Mouse (Mus musculus) B cell, adult 2 months (primary cell): ENCODE measurements around the gene Ppp2r5b.

ENCODE experiments used
- DNase-seq, 2 experiments: peaks; one replicate each; pipeline ENCODE4 v3.0.0; 2022

Ppp2r5b gene

GRCm38 (mm10) chr19:6268170-6268528 is 32.5 kb upstream of the Ppp2r5b start:
- DNase-seq = peak; percentile 95 to 96

- no peak for DNase-seq
Observed at GRCm38 (mm10) chr19:6267306-6268169, 31.9 kb upstream of the Ppp2r5b start.

GRCm38 (mm10) chr19:6265727-6266182 is 30.1 kb upstream of the Ppp2r5b start:
- DNase-seq = peak in 1 of 2 experiments; percentile 44

- no peak for DNase-seq
Observed at GRCm38 (mm10) chr19:6264945-6265344, 29.3 kb upstream of the Ppp2r5b start.

GRCm38 (mm10) chr19:6264200-6264599 is 28.5 kb upstream of the Ppp2r5b start:
- no peak for DNase-seq

GRCm38 (mm10) chr19:6262839-6263433 is 27.3 kb upstream of the Ppp2r5b start:
- DNase-seq = no peak

GRCm38 (mm10) chr19:6262222-6262621 is 26.6 kb upstream of the Ppp2r5b start:
- peak; percentile 92 for DNase-seq

- DNase-seq = no peak
Observed at GRCm38 (mm10) chr19:6261379-6261778, 25.7 kb upstream of the Ppp2r5b start.

- DNase-seq = peak in 1 of 2 experiments; percentile 49
Observed at GRCm38 (mm10) chr19:6260946-6261345, 25.3 kb upstream of the Ppp2r5b start.

- DNase-seq = peak; percentile 59 to 61
Observed at GRCm38 (mm10) chr19:6260428-6260827, 24.8 kb upstream of the Ppp2r5b start.

- no peak for DNase-seq
Observed at GRCm38 (mm10) chr19:6253021-6253420, 17.3 kb upstream of the Ppp2r5b start.

GRCm38 (mm10) chr19:6247526-6248300 is 12.0 kb upstream of the Ppp2r5b start:
- DNase-seq = no peak

- no peak for DNase-seq
Observed at GRCm38 (mm10) chr19:6245806-6246205, 10.1 kb upstream of the Ppp2r5b start.

GRCm38 (mm10) chr19:6243226-6243625 is 7.6 kb upstream of the Ppp2r5b start:
- no peak for DNase-seq

GRCm38 (mm10) chr19:6242281-6242680 is 6.6 kb upstream of the Ppp2r5b start:
- DNase-seq = peak; percentile 84 to 88

GRCm38 (mm10) chr19:6241274-6242107 is 5.8 kb upstream of the Ppp2r5b start, which contains the start of gene Atg2a:
Atg2a (plus strand) TSS chr19:6241668.
- DNase-seq = peak; percentile 99

GRCm38 (mm10) chr19:6240725-6241124 is 5.1 kb upstream of the Ppp2r5b start:
- DNase-seq = no peak

- no peak for DNase-seq
Observed at GRCm38 (mm10) chr19:6240136-6240535, 4.5 kb upstream of the Ppp2r5b start.

GRCm38 (mm10) chr19:6238740-6239139 is 3.1 kb upstream of the Ppp2r5b start:
- DNase-seq = no peak

GRCm38 (mm10) chr19:6236842-6237241 is 1.2 kb upstream of the Ppp2r5b start:
- DNase-seq = no peak

GRCm38 (mm10) chr19:6236053-6236441 is 375 bp upstream of the Ppp2r5b start:
- DNase-seq = peak; percentile 79 to 83

- DNase-seq = no peak
Observed at GRCm38 (mm10) chr19:6234337-6235083, 1.2 kb downstream of the Ppp2r5b start.
